ENCODE assay signal across 15 mouse cellular contexts in the genomic region with DNA sequence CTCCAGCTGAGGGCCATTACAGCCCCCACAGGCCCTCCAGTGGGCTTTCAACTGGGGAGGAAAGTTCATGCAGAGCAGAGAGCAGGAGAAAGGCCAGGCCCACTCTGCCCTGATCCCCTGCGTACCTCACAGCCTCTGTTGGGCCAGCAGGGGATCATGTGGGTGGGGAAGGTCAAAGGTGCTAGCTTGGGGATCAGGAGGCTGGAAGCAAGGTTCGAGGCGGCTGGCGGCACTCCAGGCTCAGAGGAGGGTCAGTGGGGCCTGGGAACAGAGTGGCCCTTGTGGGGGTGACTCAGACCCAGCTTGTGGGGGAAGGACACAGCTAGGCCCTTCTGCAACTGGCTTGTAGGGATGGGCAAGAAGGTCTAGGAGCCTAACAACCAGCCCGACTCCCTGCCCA. TPM values are rescaled to one million over a fixed set of nuclear protein-coding genes. Genes with fewer than 3 reads are reported as not detected.
DNase-seq lines count a peak whose midpoint lies in the region; ATAC-seq lines count a peak whose summit lies in the region.
"Had no signal": no experiment of that assay in that cellular context is flagged by ENCODE, and none has a peak within 500 bp of the region (broad histone marks: within the 10 kb centered on the region; RNA-seq: fewer than 3 reads in every experiment).

No protein-coding gene starts in this region.

- H3K27me3 ChIP-seq in kidney, embryonic 14.5 days (ENCODE audit: control insufficient read depth, insufficient read depth, low read length) = no peaks in the 10 kb centered on the region
- H3K27me3 ChIP-seq in embryonic facial prominence, embryonic 10.5 days (replicated peaks; ENCODE audit: low read depth, poor library complexity, severe bottlenecking) = no peaks in the 10 kb centered on the region
- H3K27me3 ChIP-seq: hindbrain, embryonic 13.5 days; lung, embryonic 15.5 days had no signal

- DNase-seq in heart, adult 11 months = peak; percentile 91
- no peak for DNase-seq in heart, postnatal 14 days
- DNase-seq in kidney, adult 8-10 months = peak; percentile 45 to 63
- DNase-seq in embryonic facial prominence, embryonic 10.5 days (ENCODE audit: low spot score) = no peak
- peak; percentile 63 to 78 for DNase-seq in kidney, postnatal 36 days
- no peak for DNase-seq in lung, postnatal 36 days
- DNase-seq: cerebellum, adult 9-10 months; heart, adult 2 months; layer of hippocampus, postnatal 36 days had no signal

- H3K4me3 ChIP-seq in kidney, embryonic 14.5 days (ENCODE audit: low read length) = no peak overlapping the region
- no peak overlapping the region for H3K4me3 ChIP-seq in embryonic facial prominence, embryonic 10.5 days
- H3K4me3 ChIP-seq: heart, adult 2 months; hindbrain, embryonic 13.5 days; lung, embryonic 15.5 days had no signal

- H3K4me2 ChIP-seq in kidney, embryonic 14.5 days (replicated peaks; ENCODE audit: low read depth, low read length) = no peak overlapping the region
- H3K4me2 ChIP-seq: hindbrain, embryonic 13.5 days; lung, embryonic 15.5 days had no signal

- no peak overlapping the region for H3K27ac ChIP-seq in kidney, embryonic 14.5 days (ENCODE audit: low read depth, low read length)
- peak overlapping the region; percentile 69; the same call in 1 of the 2 replicates for H3K27ac ChIP-seq in embryonic facial prominence, embryonic 10.5 days (replicated peaks)
- H3K27ac ChIP-seq: heart, adult 2 months; hindbrain, embryonic 13.5 days; lung, embryonic 15.5 days had no signal

- peaks cover 32% of the 10 kb centered on the region for H3K4me1 ChIP-seq in kidney, embryonic 14.5 days (ENCODE audit: control insufficient read depth, insufficient read depth, low read length)
- H3K4me1 ChIP-seq in embryonic facial prominence, embryonic 10.5 days = peaks cover 50% of the 10 kb centered on the region

- no peaks in the 10 kb centered on the region for H3K36me3 ChIP-seq in kidney, embryonic 14.5 days (ENCODE audit: control insufficient read depth, insufficient read depth, low read length)
- H3K36me3 ChIP-seq in embryonic facial prominence, embryonic 10.5 days (replicated peaks) = no peaks in the 10 kb centered on the region
- H3K36me3 ChIP-seq: hindbrain, embryonic 13.5 days; lung, embryonic 15.5 days had no signal

- no peak for ATAC-seq in kidney, embryonic 14.5 days (ENCODE audit: low FRiP score, low TSS enrichment)
- ATAC-seq: CD4-positive, CD25-positive, alpha-beta regulatory T cell, adult 4 months had no signal

- intact Hi-C loops in heart, postnatal 14 days (cut with DNase I) = no loop called here

- H3K9me3 ChIP-seq in kidney, embryonic 14.5 days (ENCODE audit: control insufficient read depth, low read length) = no peaks in the 10 kb centered on the region
- no peaks in the 10 kb centered on the region for H3K9me3 ChIP-seq in embryonic facial prominence, embryonic 10.5 days
- H3K9me3 ChIP-seq: hindbrain, embryonic 13.5 days; lung, embryonic 15.5 days had no signal

- no peak overlapping the region for H3K9ac ChIP-seq in kidney, embryonic 14.5 days (ENCODE audit: low read depth, low read length)
- H3K9ac ChIP-seq: hindbrain, embryonic 13.5 days; lung, embryonic 15.5 days had no signal

- WGBS in kidney, embryonic 14.5 days = 47% methylated on average over 5 of the region's 5 CpGs
- whole genome bisulfite sequencing in embryonic facial prominence, embryonic 10.5 days = 47% methylated on average over 5 of the region's 5 CpGs

RNA-seq across cellular contexts. Expression of a gene that starts 42.9 kb away (rescaled TPM):
- total RNA-seq in heart, postnatal 14 days (2021) = 10 to 100 TPM; 30.0 to 31.8 TPM
- 78.6 and 140 TPM in 2 replicates for polyA plus RNA-seq in kidney, embryonic 14.5 days (2014; fragmentation: Nextera tagmentation; extraction: Ambion mirVana)
- 184 and 201 TPM in 2 replicates for polyA plus RNA-seq in embryonic facial prominence, embryonic 10.5 days (2016; fragmentation: Nextera tagmentation; extraction: Ambion mirVana)
- total RNA-seq: megakaryocyte-erythroid progenitor cell, adult 5-6 weeks; neutrophil, adult 5-6 weeks had no signal

RNA-seq across cellular contexts. Expression of a gene that starts 49.8 kb away (rescaled TPM):
- total RNA-seq in heart, postnatal 14 days (2021) = 10 to 100 TPM; 45.8 to 48.2 TPM
- polyA plus RNA-seq in kidney, embryonic 14.5 days (2014; fragmentation: Nextera tagmentation; extraction: Ambion mirVana) = 96.3 and 112 TPM in 2 replicates
- 74.5 and 77.0 TPM in 2 replicates for polyA plus RNA-seq in embryonic facial prominence, embryonic 10.5 days (2016; fragmentation: Nextera tagmentation; extraction: Ambion mirVana)

Comparison
In these comparisons a context has a peak if more than half of its experiments do, and no peak if none do; other contexts are left out.
1. DNase-seq: peak in heart, adult 11 months (single experiment), kidney, adult 8-10 months (2 of 2) and kidney, postnatal 36 days (2 of 2); none in heart, postnatal 14 days (0 of 2), embryonic facial prominence, embryonic 10.5 days (single experiment) and lung, postnatal 36 days (single experiment).